Mouse (Mus musculus) megakaryocyte, embryonic 14.5 days (primary cell): ENCODE measurements around the gene Aldh1l1.

Experiments used
- FLI1 ChIP-seq: IDR thresholded peaks from 2 replicates; pipeline ENCODE4 v1.6.1; 2012; ENCODE audit warnings: low read length, inconsistent platforms, mixed read lengths
- GATA1 ChIP-seq: IDR thresholded peaks from 3 replicates; pipeline ENCODE4 v1.6.1; 2012; ENCODE audit warnings: mixed read lengths, low read length, inconsistent platforms, borderline replicate concordance

GRCm38 (mm10) chr6:90463890-90464421, 22.3 kb upstream of the Aldh1l1 start:
- TF ChIP-seq GATA1 (no peak), FLI1 (no peak)
